Mouse (Mus musculus) layer of hippocampus, adult 9-10 months (tissue): ENCODE data around the gene Ptprs.

Experiments
- DNase-seq: peaks from one replicate; pipeline ENCODE4 v3.0.0; 2022; ENCODE audit warnings: low spot score

Ptprs gene

GRCm38 (mm10) chr17:56379281-56379834, 96.9 kb downstream of the Ptprs start:
- no peak for DNase-seq

GRCm38 (mm10) chr17:56374851-56375250, 101.4 kb downstream of the Ptprs start:
- no peak for DNase-seq

- DNase-seq, result no peak
These were observed 102.9 kb downstream of the Ptprs start for GRCm38 (mm10) chr17:56373136-56374034.

- no peak for DNase-seq
These were observed 104.2 kb downstream of the Ptprs start for GRCm38 (mm10) chr17:56372109-56372508.

- no peak for DNase-seq
These were observed 105.1 kb downstream of the Ptprs start for GRCm38 (mm10) chr17:56371029-56371660.

GRCm38 (mm10) chr17:56370090-56370489, 106.2 kb downstream of the Ptprs start:
- DNase-seq, result no peak

- DNase-seq, result no peak
These were observed 107.9 kb downstream of the Ptprs start for GRCm38 (mm10) chr17:56368291-56368790.

- no peak for DNase-seq
These were observed 110.3 kb downstream of the Ptprs start for GRCm38 (mm10) chr17:56365791-56366673.
